Mouse (Mus musculus) stomach, embryonic 14.5 days (tissue): Measurements from ENCODE around the gene Il1r2. TPM values are rescaled to one million over a fixed set of nuclear protein-coding genes. Genes with fewer than 3 reads are reported as not detected.

Experiments
- ATAC-seq: fragments of 200-750 bp; cut with Nextera tagmentation; 2 replicates; pipeline ENCODE4 v1.8.0; 2017; ENCODE audit warnings: low read depth, moderate TSS enrichment; ENCODE audit not compliant: insufficient number of reproducible peaks, insufficient read depth, low FRiP score
- H3K27ac ChIP-seq: fragments of 300-500 bp; sonication (generic); 2 replicates; pipeline ENCODE4 v1.5.1; 2014; ENCODE audit warnings: mild to moderate bottlenecking, low read length, moderate library complexity, mixed read lengths
- H3K27me3 ChIP-seq: fragments of 300-500 bp; sonication (generic); 2 replicates; pipeline ENCODE4 v1.6.1; 2014; ENCODE audit warnings: low read length, control low read depth, mixed read lengths; ENCODE audit not compliant: control insufficient read depth, insufficient read depth
- H3K36me3 ChIP-seq: fragments of 300-500 bp; sonication (generic); 2 replicates; pipeline ENCODE4 v1.6.1; 2014; ENCODE audit warnings: mild to moderate bottlenecking, control low read depth, low read length, moderate library complexity, mixed read lengths; ENCODE audit not compliant: control insufficient read depth, insufficient read depth
- H3K4me1 ChIP-seq: fragments of 300-500 bp; sonication (generic); 2 replicates; pipeline ENCODE4 v1.6.1; 2014; ENCODE audit warnings: low read length, control low read depth, mixed read lengths; ENCODE audit not compliant: control insufficient read depth, insufficient read depth
- H3K4me2 ChIP-seq: fragments of 300-500 bp; sonication (generic); replicated peaks from 2 replicates; pipeline ENCODE4 v1.6.1; 2014; ENCODE audit warnings: low read depth, low read length, control low read depth
- H3K4me3 ChIP-seq: fragments of 300-500 bp; sonication (generic); 2 replicates; pipeline ENCODE4 v1.5.1; 2014; ENCODE audit warnings: low read depth, low read length, control low read depth
- H3K9ac ChIP-seq: fragments of 300-500 bp; sonication (generic); replicated peaks from 2 replicates; pipeline ENCODE4 v1.6.1; 2014; ENCODE audit warnings: low read depth, mild to moderate bottlenecking, control low read depth, low read length, moderate library complexity, mixed read lengths
- H3K9me3 ChIP-seq: fragments of 300-500 bp; sonication (generic); 2 replicates; pipeline ENCODE4 v1.6.1; 2016; ENCODE audit warnings: low read depth, low read length, control low read depth; ENCODE audit not compliant: control insufficient read depth
- WGBS: fragments of 180-500 bp; shearing (Covaris S2); extraction: QIAGEN DNeasy Blood & Tissue Kit; methylation state at CpG from one replicate; pipeline ENCODE4 v1.1.7; 2014; 5-methylcytosine and 5-hydroxymethylcytosine counted together
- polyA plus RNA-seq: library from polyadenylated mRNA; unstranded; fragments of >200 nt; fragmentation: Nextera tagmentation; extraction: Ambion mirVana; gene quantifications from 2 replicates; pipeline ENCODE4 v1.2.1, GENCODE M21; 2014

The Il1r2 gene
- polyA plus RNA-seq, 1 experiment from 2014 or later: 0.41 TPM

- H3K9me3 ChIP-seq: no peaks in the 10 kb centered on the region
- peaks cover 3% of the 10 kb centered on the region; the same call in 1 of the 2 replicates for H3K4me1 ChIP-seq
- H3K27me3 ChIP-seq: no peaks in the 10 kb centered on the region
- no peak overlapping the region for H3K9ac ChIP-seq
- no peak overlapping the region for H3K4me3 ChIP-seq
- no peak overlapping the region for H3K4me2 ChIP-seq
- peak overlapping the region; percentile 2; the same call in 1 of the 2 replicates for H3K27ac ChIP-seq
- WGBS: 64% methylated on average over 4 of the region's 4 CpGs
- no peak for ATAC-seq
- no peaks in the 10 kb centered on the region for H3K36me3 ChIP-seq
Measured at GRCm38 (mm10) chr1:40106306-40106705, 32.4 kb downstream of the Il1r2 start.

- no peak overlapping the region for H3K9ac ChIP-seq
- no peaks in the 10 kb centered on the region for H3K27me3 ChIP-seq
- WGBS: 53% methylated on average over 4 of the region's 4 CpGs
- no peaks in the 10 kb centered on the region for H3K36me3 ChIP-seq
- no peak overlapping the region for H3K27ac ChIP-seq
- ATAC-seq: no peak; the same call in 1 of the 2 replicates
- no peak overlapping the region for H3K4me2 ChIP-seq
- H3K4me3 ChIP-seq: no peak overlapping the region
- H3K9me3 ChIP-seq: no peaks in the 10 kb centered on the region
- peaks cover 3% of the 10 kb centered on the region; the same call in 1 of the 2 replicates for H3K4me1 ChIP-seq
Measured at GRCm38 (mm10) chr1:40106719-40107118, 32.8 kb downstream of the Il1r2 start.

- H3K4me3 ChIP-seq: no peak overlapping the region
- no peak for ATAC-seq
- peaks cover 3% of the 10 kb centered on the region; the same call in 1 of the 2 replicates for H3K4me1 ChIP-seq
- no peak overlapping the region for H3K4me2 ChIP-seq
- H3K27me3 ChIP-seq: no peaks in the 10 kb centered on the region
- 84% methylated on average over 5 of the region's 5 CpGs for WGBS
- H3K9me3 ChIP-seq: no peaks in the 10 kb centered on the region
- no peaks in the 10 kb centered on the region for H3K36me3 ChIP-seq
- no peak overlapping the region for H3K27ac ChIP-seq
- H3K9ac ChIP-seq: no peak overlapping the region
Measured at GRCm38 (mm10) chr1:40107971-40108749, 34.3 kb downstream of the Il1r2 start.

- peaks cover 3% of the 10 kb centered on the region; the same call in 1 of the 2 replicates for H3K4me1 ChIP-seq
- H3K9ac ChIP-seq: no peak overlapping the region
- H3K27ac ChIP-seq: no peak overlapping the region
- ATAC-seq: no peak
- no peaks in the 10 kb centered on the region for H3K9me3 ChIP-seq
- no peaks in the 10 kb centered on the region for H3K36me3 ChIP-seq
- no peak overlapping the region for H3K4me3 ChIP-seq
- H3K4me2 ChIP-seq: no peak overlapping the region
- WGBS: 56% methylated on average over 6 of the region's 6 CpGs
- no peaks in the 10 kb centered on the region for H3K27me3 ChIP-seq
Measured at GRCm38 (mm10) chr1:40109736-40110135, 35.9 kb downstream of the Il1r2 start.

GRCm38 (mm10) chr1:40115271-40115670 lies 41.4 kb downstream of the Il1r2 start:
- Histone ChIP-seq H3K9me3 (no peaks in the 10 kb centered on the region), H3K36me3 (no peaks in the 10 kb centered on the region), H3K9ac (no peak overlapping the region), H3K27ac (no peak overlapping the region), H3K4me3 (no peak overlapping the region), H3K4me1 (0 out of 2 replicates have a peak, but pooled peaks cover 3% of the 10 kb centered on the region), H3K27me3 (no peaks in the 10 kb centered on the region), H3K4me2 (no peak overlapping the region)
- 44% methylated on average over 8 of the region's 8 CpGs for WGBS
- ATAC-seq: no peak

GRCm38 (mm10) chr1:40116422-40116821 lies 42.5 kb downstream of the Il1r2 start:
- peak; percentile 28; the same call in 1 of the 2 replicates for ATAC-seq
- H3K9ac ChIP-seq: no peak overlapping the region
- no peak overlapping the region for H3K27ac ChIP-seq
- H3K36me3 ChIP-seq: no peaks in the 10 kb centered on the region
- no peak overlapping the region for H3K4me2 ChIP-seq
- H3K4me3 ChIP-seq: no peak overlapping the region
- H3K27me3 ChIP-seq: no peaks in the 10 kb centered on the region
- 8% methylated on average over 8 of the region's 8 CpGs for WGBS
- 0 out of 2 replicates have a peak, but pooled peaks cover 3% of the 10 kb centered on the region for H3K4me1 ChIP-seq
- no peaks in the 10 kb centered on the region for H3K9me3 ChIP-seq

- H3K4me1 ChIP-seq: 0 out of 2 replicates have a peak, but pooled peaks cover 3% of the 10 kb centered on the region
- H3K9me3 ChIP-seq: no peaks in the 10 kb centered on the region
- ATAC-seq: no peak
- H3K9ac ChIP-seq: no peak overlapping the region
- 46% methylated on average over 10 of the region's 10 CpGs for WGBS
- no peak overlapping the region for H3K4me2 ChIP-seq
- H3K36me3 ChIP-seq: no peaks in the 10 kb centered on the region
- no peak overlapping the region for H3K4me3 ChIP-seq
- no peaks in the 10 kb centered on the region for H3K27me3 ChIP-seq
- H3K27ac ChIP-seq: no peak overlapping the region
Measured at GRCm38 (mm10) chr1:40117565-40117964, 43.7 kb downstream of the Il1r2 start.

- 50% methylated on average over 4 of the region's 4 CpGs for WGBS
Measured at GRCm38 (mm10) chr1:40124237-40124636, 50.4 kb downstream of the Il1r2 start.

More at GRCm38 (mm10) chr1:40124237-40124636, 50.4 kb downstream of the Il1r2 start:
- no peak overlapping the region for H3K27ac ChIP-seq
- H3K36me3 ChIP-seq: no peaks in the 10 kb centered on the region
- ATAC-seq: no peak
- H3K27me3 ChIP-seq: no peaks in the 10 kb centered on the region
- no peaks in the 10 kb centered on the region for H3K9me3 ChIP-seq
- H3K9ac ChIP-seq: no peak overlapping the region
- no peaks in the 10 kb centered on the region for H3K4me1 ChIP-seq
- H3K4me2 ChIP-seq: no peak overlapping the region
- H3K4me3 ChIP-seq: no peak overlapping the region
